Mouse (Mus musculus) C2C12 (cell line): ENCODE measurements around the gene Brpf3.

Experiments used
- CEBPB ChIP-seq: IDR thresholded peaks from one replicate; pipeline ENCODE4 v1.6.1; 2011; ENCODE audit warnings: low read depth, mild to moderate bottlenecking, control low read depth, moderate library complexity
- CTCF ChIP-seq: IDR thresholded peaks from one replicate; pipeline ENCODE4 v1.5.1; 2011; ENCODE audit not compliant: control insufficient read depth, insufficient read depth, insufficient read length
- FOSL1 ChIP-seq: IDR thresholded peaks from one replicate; pipeline ENCODE4 v1.8.0; 2011; ENCODE audit warnings: mild to moderate bottlenecking, low read length; ENCODE audit not compliant: poor library complexity, insufficient read depth, severe bottlenecking
- MAX ChIP-seq: IDR thresholded peaks from one replicate; pipeline ENCODE4 v1.6.1; 2011; ENCODE audit warnings: mild to moderate bottlenecking, control low read depth
- MYOD1 ChIP-seq: IDR thresholded peaks from one replicate; pipeline ENCODE4 v1.6.1; 2011; ENCODE audit warnings: low read depth; ENCODE audit not compliant: control insufficient read depth, insufficient read length
- MYOG ChIP-seq: IDR thresholded peaks from one replicate; pipeline ENCODE4 v1.6.1; 2011; ENCODE audit not compliant: control insufficient read depth, insufficient read length; ENCODE audit errors: extremely low read depth
- USF1 ChIP-seq: IDR thresholded peaks from one replicate; pipeline ENCODE4 v1.6.1; 2011; ENCODE audit warnings: low read depth, mild to moderate bottlenecking, control low read depth, moderate library complexity

DNA sequence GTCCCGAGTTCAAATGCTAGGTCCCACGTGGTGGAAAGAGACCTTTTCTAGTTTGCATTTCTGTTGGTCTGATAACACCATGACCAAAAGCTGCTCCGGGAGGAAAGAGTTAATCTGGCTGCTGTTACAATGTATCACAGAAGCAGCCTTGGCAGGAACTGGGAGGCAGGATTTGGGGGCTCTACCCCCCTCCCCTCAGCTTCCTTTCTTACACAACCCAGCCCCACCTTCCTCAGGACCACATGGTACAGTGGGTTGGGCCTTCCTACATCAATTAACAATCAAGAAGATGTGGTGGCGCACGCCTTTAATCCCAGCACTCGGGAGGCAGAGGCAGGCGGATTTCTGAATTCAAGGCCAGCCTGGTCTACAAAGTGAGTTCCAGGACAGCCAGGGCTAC lies 53.5 kb downstream of the Brpf3 start:
- TF ChIP-seq CTCF (no peak), MAX (no peak), CEBPB (no peak), MYOG (no peak), USF1 (no peak), MYOD1 (no peak), FOSL1 (no peak)
